Mouse (Mus musculus) adrenal gland, adult 2 months (tissue): ENCODE measurements around the gene Tcta. TPM values are rescaled to one million over a fixed set of nuclear protein-coding genes. Genes with fewer than 3 reads are reported as not detected.

Experiments used
- DNase-seq: peaks from one replicate; pipeline ENCODE4 v3.0.0; 2021
- polyA plus RNA-seq: library from polyadenylated mRNA; depleted of rRNA; stranded (reverse); fragments of >200 nt; gene quantifications from 2 replicates; pipeline ENCODE4 v1.2.3, GENCODE M21; 2012; rRNA removed
- total RNA-seq, 2 experiments: library from RNA; stranded (reverse); gene quantifications; 2 replicates each; pipeline ENCODE4 v1.2.3; 2021

Tcta gene
- total and polyA plus RNA-seq, 3 experiments = 31.3 to 56.7 (median 42.8) TPM

DNA sequence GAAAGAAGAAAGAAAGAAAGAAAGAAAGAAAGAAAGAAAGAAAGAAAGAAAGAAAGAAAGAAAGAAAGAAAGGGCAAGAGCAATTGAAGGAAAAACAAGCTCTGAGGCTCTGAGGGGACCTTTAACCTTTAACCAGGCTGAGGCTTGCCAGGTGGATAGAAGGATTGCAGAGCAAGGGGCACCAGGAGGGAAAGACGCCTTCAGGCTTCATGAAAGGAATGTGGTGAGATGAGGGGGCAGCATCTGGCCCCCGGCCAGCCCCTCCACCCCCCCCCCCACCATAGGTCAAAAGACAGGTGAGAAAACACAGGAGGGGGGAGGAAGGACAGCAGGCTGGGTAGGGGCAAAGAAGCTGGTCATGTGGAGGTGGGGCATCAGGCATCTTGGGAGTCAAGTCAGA, 34.0 kb downstream of the Tcta start:
- no peak for DNase-seq

DNA sequence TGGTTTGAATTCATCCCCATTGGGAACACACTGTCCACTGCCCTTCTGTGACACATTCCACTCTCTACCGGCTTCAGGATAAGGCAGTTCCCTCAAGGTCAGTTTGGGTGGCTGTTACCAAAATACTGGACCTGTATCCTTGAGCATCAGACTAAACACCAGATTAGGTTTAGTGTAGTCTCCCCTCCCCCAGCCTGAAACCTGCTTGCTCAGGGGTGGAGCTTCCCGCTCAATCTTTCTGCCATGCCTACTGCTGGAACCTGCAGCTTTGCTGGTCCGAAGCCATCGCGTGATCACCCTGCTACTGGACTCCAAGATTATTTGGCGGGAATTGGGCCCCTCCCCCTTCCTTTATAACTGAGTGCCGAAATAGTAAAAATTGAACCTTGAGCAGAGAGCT, 37.3 kb downstream of the Tcta start:
- peak; percentile 48 for DNase-seq

DNA sequence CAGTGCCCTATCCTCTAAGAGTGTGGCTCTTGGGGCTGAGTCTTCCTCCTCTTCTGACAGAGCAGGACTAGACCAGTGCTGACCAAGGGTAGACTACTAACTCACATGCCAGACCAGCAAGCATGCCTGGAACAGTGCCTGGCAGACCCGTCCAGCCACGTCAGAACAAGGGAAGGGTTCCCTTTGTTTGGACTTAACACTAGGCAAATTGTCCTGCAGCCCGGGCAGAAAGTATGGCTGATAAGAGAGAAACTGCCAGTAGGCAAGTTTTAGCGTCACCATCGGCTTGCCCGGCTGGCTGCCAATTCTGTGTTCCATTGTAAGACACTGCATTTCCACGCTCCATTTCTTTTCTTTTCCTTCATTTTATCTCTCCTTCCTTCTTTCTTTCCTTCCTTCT, 38.3 kb downstream of the Tcta start:
- DNase-seq = no peak

DNA sequence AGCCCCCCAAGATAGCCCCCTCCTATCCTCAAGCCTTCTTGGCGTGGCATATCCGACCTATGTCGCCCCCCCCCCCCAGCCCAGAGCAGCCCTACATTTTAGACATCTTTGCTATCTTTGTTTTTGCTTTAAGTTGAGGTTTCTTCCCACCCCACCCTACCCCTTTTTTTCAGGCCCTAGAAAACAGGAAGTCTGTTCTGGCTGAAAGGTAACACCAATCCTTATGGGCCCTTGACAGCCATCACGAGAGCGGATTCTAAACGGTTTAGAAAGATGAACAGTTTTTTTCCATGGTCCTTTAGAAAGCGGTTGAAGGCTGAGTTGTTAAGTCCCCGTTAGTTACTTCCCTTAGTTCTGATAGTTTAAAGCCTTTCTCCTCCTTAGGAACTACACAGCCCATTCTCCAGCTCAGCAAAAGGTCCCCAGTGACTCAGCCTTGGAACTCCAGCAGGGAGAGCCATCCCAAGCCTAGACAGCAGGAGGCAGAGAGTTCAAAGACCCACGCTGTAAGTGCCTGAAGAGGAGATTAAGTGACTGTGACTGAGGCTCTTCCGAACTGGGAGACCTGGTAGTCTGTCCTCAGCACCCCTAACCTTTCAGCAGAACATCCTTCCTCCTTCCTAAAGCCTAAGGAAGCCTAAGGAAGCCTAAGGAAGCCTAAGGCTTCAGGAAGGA, 39.6 kb downstream of the Tcta start:
- no peak for DNase-seq

DNA sequence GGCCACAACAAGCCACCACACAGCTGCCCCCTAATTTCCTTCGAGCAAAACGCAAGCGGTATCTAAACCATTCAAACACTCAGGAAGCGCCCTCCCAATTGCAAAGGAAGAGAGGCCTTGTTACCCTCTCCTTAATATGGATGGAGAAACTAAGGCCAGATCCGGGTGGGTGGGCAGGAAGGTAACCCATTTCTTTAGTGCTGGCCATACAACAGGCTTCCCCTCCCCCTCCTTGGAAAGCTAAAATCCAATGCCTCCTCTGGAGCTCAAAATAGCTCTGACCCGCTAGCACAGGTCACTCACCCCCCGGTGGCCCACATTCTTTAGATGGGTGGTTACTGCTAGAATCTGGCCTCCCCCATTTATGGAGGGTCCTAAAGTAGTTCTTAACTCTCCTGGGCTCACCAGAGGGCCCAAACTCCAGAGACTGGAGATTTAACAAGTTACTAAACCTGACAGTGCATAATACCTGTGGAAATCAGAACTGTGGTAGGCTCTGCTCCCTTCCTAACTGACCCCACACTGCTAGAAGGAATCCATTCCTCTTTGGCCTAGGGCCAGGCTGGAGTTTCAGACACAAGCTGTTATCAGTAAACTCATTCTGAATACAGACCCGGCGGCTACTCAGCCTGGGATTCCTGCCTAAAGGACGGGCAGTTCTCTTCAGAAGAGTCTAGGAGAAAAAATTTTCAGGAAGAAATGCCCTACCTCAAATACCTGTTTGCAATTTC, 41.6 kb downstream of the Tcta start:
- DNase-seq = peak; percentile 62

DNA sequence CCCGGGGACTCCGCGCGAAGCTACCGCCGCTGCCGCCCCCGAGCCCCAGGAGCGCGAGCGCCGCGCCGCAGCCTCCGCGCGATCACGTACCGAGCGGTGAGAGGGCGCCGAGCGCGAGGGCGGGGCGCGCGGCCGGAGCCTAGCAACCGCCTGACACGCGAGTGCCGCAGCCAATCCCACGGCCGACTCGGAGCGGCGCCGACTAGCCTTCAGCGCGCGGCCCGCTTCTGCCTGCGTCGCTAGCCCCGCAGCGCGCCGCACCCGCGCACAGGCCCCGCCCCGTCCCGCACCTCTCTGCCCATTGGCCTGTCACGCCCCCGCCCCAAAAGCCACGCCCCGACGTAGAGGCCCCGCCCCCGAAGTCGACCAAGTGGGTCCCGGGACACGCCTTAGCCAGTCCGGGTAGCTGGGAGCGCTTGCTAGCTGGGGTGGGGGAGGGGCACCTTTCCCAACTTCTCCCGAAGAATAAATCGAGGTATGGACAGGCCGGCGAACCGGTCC, 42.2 kb downstream of the Tcta start, which contains the start of gene Dag1:
Gene Dag1, minus strand, starts transcription at position 269 of the 501 bp plus-strand sequence.
- peak; percentile 100 for DNase-seq

DNA sequence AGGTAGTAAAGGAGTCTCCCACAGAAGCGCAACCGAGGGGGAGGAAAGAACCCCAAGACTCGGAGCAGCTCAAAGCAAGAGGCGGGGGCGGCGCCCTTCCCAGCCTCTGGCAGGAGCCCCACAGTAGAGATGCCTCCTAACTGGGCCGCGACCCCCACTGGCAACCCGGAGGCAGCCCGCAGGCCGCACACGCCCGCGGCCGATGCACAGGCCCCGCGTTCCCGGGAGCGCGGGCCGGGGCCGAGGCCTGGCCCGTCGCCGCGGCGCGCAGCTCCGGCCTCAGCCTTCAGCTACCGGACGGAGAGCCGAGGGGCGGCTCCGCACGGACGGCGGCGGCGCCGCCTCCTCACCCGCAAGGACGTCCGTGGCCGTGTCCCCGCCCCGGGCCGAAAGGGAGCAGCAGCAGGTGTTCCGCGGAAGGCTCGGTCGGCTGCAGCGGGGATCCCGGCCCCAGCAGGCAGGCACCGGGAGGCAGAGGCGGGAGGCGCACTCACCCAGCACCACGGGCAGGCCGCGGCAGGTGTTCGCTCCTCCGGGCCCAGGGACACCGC, 42.8 kb downstream of the Tcta start:
- no peak for DNase-seq

DNA sequence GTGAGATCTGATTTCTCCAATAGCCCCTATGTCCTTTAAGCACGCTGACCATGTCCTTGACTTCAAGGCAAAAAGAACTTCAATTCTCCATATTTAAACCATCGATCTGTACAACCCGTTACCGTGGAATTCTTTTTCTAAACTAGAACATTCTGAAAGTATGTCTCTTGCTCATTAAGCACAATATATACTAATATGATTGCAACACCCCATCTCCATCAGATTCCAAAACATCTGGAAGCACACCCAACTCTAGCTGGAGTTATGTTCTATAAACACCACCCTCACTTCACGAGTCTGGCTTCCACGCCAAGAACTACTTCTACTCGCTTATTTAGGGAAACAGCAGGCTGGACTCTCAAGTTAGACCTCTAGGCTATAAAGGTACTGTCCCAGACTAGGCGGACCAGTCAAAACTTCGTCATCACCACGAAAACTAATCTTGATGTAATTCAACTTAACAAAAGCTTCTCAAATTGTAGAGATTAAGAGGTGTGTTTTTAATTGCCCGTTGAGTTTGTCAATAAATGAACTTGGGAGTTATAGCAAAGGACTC, 43.4 kb downstream of the Tcta start:
- no peak for DNase-seq

DNA sequence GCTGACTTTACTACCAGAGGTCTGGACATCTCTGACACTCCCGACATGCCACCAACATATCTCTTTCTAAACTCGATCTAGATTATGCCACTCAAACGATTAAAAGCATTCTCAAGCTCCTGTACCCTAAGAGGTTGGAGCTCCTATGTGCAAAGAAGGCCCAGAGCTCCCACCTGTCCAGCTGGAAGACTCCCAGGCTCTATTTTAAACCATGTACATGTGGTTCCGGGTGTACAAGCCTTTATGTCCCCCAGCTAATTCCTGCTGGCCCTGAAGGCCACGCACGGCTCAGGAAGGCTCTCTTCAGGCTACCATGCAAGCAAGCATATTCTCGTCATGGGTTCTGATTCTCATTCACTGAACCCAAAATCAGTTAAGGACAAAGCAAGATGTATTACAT, 44.1 kb downstream of the Tcta start:
- no peak for DNase-seq

DNA sequence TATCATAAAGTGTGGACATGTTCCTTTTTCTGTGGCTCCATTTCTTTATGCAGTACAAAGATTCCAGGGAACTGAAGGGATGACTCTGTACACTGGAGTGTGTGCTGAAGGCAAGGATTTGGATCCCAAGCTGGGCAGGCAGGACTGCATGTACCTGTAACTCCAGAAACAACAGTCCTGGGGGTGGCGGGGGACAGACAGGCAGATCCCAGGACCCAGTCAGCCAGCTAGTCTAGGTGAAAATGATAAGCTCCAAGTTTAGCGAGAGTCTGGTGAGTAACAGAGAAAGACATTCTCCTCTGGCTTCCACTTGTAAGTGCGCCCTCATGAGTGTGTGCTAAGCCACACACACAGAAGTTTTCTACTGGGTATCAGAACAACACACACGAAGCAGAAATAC, 45.4 kb downstream of the Tcta start:
- DNase-seq = no peak

Other genes starting within 250 kb of the Tcta start
- gene Mst1, start 225.7 kb downstream of the Tcta start, total RNA-seq = under 1 TPM; 0.17 to 0.86 TPM
- 0.23 and 0.44 TPM in 2 replicates for gene Mst1, start 225.7 kb downstream of the Tcta start, polyA plus RNA-seq
- gene Rnf123, start 222.8 kb downstream of the Tcta start, total RNA-seq = 10 to 100 TPM; 65.5 to 66.0 TPM
- gene Rnf123, start 222.8 kb downstream of the Tcta start, polyA plus RNA-seq = 88.9 and 93.6 TPM in 2 replicates
- gene Apeh, start 211.6 kb downstream of the Tcta start, total RNA-seq = 10 to 100 TPM; 90.2 to 91.6 TPM
- gene Apeh, start 211.6 kb downstream of the Tcta start, polyA plus RNA-seq = 96.2 and 121 TPM in 2 replicates
- 1 to 10 TPM; 5.0 to 5.2 TPM for gene Bsn, start 115.8 kb downstream of the Tcta start, total RNA-seq
- 4.1 and 4.3 TPM in 2 replicates for gene Bsn, start 115.8 kb downstream of the Tcta start, polyA plus RNA-seq
- gene Dag1, start 42.2 kb downstream of the Tcta start, total RNA-seq = 100 to 1,000 TPM; 143 to 148 TPM
- gene Dag1, start 42.2 kb downstream of the Tcta start, polyA plus RNA-seq = 59.3 and 86.5 TPM in 2 replicates
- gene Nicn1, start 15.7 kb downstream of the Tcta start, total RNA-seq = 10 to 100 TPM; 17.5 to 24.9 TPM
- 16.6 and 18.8 TPM in 2 replicates for gene Nicn1, start 15.7 kb downstream of the Tcta start, polyA plus RNA-seq
- gene Amt, start 9.3 kb downstream of the Tcta start, total RNA-seq = 1 to 10 TPM; 3.3 to 5.5 TPM
- 2.2 and 2.6 TPM in 2 replicates for gene Amt, start 9.3 kb downstream of the Tcta start, polyA plus RNA-seq
- gene Rhoa, start within 50 bp of the Tcta start, total RNA-seq = 100 to 1,000 TPM; 355 to 363 TPM
- gene Rhoa, start within 50 bp of the Tcta start, polyA plus RNA-seq = 169 and 187 TPM in 2 replicates
- 100 to 1,000 TPM; 694 to 927 TPM for gene Gpx1, start 32.7 kb upstream of the Tcta start, total RNA-seq
- 1,573 and 1,924 TPM in 2 replicates for gene Gpx1, start 32.7 kb upstream of the Tcta start, polyA plus RNA-seq
- 100 to 1,000 TPM; 100 to 122 TPM for gene Usp4, start 41.7 kb upstream of the Tcta start, total RNA-seq
- 47.0 and 52.3 TPM in 2 replicates for gene Usp4, start 41.7 kb upstream of the Tcta start, polyA plus RNA-seq
- gene 1700102P08Rik, start 86.6 kb upstream of the Tcta start, total RNA-seq = 1 to 10 TPM in 1 of 2 experiments, under 1 TPM in 1; 0.52 to 1.8 TPM
- gene 1700102P08Rik, start 86.6 kb upstream of the Tcta start, polyA plus RNA-seq = 0.37 and 0.86 TPM in 2 replicates
- gene Ccdc36, start 122.3 kb upstream of the Tcta start, total RNA-seq = not detected
- gene Ccdc36, start 122.3 kb upstream of the Tcta start, polyA plus RNA-seq = not detected in 2 replicates
- gene BC048562, start 130.3 kb upstream of the Tcta start, total RNA-seq = not detected
- not detected in 2 replicates for gene BC048562, start 130.3 kb upstream of the Tcta start, polyA plus RNA-seq
- 10 to 100 TPM; 27.8 to 46.5 TPM for gene Ccdc71, start 154.4 kb upstream of the Tcta start, total RNA-seq
- 23.0 and 28.1 TPM in 2 replicates for gene Ccdc71, start 154.4 kb upstream of the Tcta start, polyA plus RNA-seq
- 10 to 100 TPM; 19.4 to 24.5 TPM for gene Klhdc8b, start 155.4 kb upstream of the Tcta start, total RNA-seq
- gene Klhdc8b, start 155.4 kb upstream of the Tcta start, polyA plus RNA-seq = 73.1 and 81.9 TPM in 2 replicates
- 100 to 1,000 TPM in 1 of 2 experiments, 10 to 100 TPM in 1; 94.0 to 107 TPM for gene Lamb2, start 173.6 kb upstream of the Tcta start, total RNA-seq
- gene Lamb2, start 173.6 kb upstream of the Tcta start, polyA plus RNA-seq = 136 and 150 TPM in 2 replicates
- 100 to 1,000 TPM; 172 to 248 TPM for gene Usp19, start 184.4 kb upstream of the Tcta start, total RNA-seq
- 221 and 261 TPM in 2 replicates for gene Usp19, start 184.4 kb upstream of the Tcta start, polyA plus RNA-seq
- gene Qars, start 201.5 kb upstream of the Tcta start, total RNA-seq = 100 to 1,000 TPM; 186 to 192 TPM
- 173 and 186 TPM in 2 replicates for gene Qars, start 201.5 kb upstream of the Tcta start, polyA plus RNA-seq
- 100 to 1,000 TPM; 105 to 126 TPM for gene Qrich1, start 210.6 kb upstream of the Tcta start, total RNA-seq
- 119 and 129 TPM in 2 replicates for gene Qrich1, start 210.6 kb upstream of the Tcta start, polyA plus RNA-seq